Mouse (Mus musculus) limb, embryonic 13.5 days (tissue): ENCODE measurements around the gene Ppp1r15a. TPM values are rescaled to one million over a fixed set of nuclear protein-coding genes. Genes with fewer than 3 reads are reported as not detected.
A peak's percentile ranks its signal among the peaks of the same experiment; 100 is the strongest.

Source experiments
- ATAC-seq: fragments of 200-750 bp; cut with Nextera tagmentation; 2 replicates; pipeline ENCODE4 v1.8.0; 2017; ENCODE audit warnings: low read depth, moderate number of reproducible peaks, moderate TSS enrichment; ENCODE audit not compliant: low FRiP score
- H3K27ac ChIP-seq: fragments of 300-500 bp; sonication (generic); 2 replicates; pipeline ENCODE4 v1.5.1; 2015; ENCODE audit warnings: inconsistent platforms, mild to moderate bottlenecking, moderate library complexity
- H3K27me3 ChIP-seq: fragments of 300-500 bp; sonication (generic); 2 replicates; pipeline ENCODE4 v1.6.1; 2015; ENCODE audit warnings: mild to moderate bottlenecking, inconsistent platforms
- H3K36me3 ChIP-seq: fragments of 300-500 bp; sonication (generic); 2 replicates; pipeline ENCODE4 v1.6.1; 2015; ENCODE audit warnings: inconsistent platforms, mild to moderate bottlenecking, moderate library complexity
- H3K4me1 ChIP-seq: fragments of 300-500 bp; sonication (generic); 2 replicates; pipeline ENCODE4 v1.6.1; 2015; ENCODE audit warnings: inconsistent platforms
- H3K4me2 ChIP-seq: fragments of 300-500 bp; sonication (generic); replicated peaks from 2 replicates; pipeline ENCODE4 v1.6.1; 2015; ENCODE audit warnings: inconsistent platforms, mild to moderate bottlenecking, moderate library complexity
- H3K4me3 ChIP-seq: fragments of 300-500 bp; sonication (generic); 2 replicates; pipeline ENCODE4 v1.5.1; 2015; ENCODE audit warnings: moderate library complexity, mild to moderate bottlenecking, inconsistent platforms
- H3K9ac ChIP-seq: fragments of 300-500 bp; sonication (generic); 2 replicates; pipeline ENCODE4 v1.6.1; 2015; ENCODE audit warnings: mild to moderate bottlenecking, inconsistent platforms
- H3K9me3 ChIP-seq: fragments of 300-500 bp; sonication (generic); 2 replicates; pipeline ENCODE4 v1.6.1; 2016; ENCODE audit warnings: inconsistent platforms
- WGBS: fragments of 180-500 bp; shearing (Covaris S2); methylation state at CpG from one replicate; pipeline ENCODE4 v1.1.7; 2015; 5-methylcytosine and 5-hydroxymethylcytosine counted together
- polyA plus RNA-seq: library from polyadenylated mRNA; unstranded; fragments of >200 nt; fragmentation: Nextera tagmentation; extraction: Ambion mirVana; gene quantifications from 2 replicates; pipeline ENCODE4 v1.2.1, GENCODE M21; 2015

Ppp1r15a gene
- polyA plus RNA-seq, 1 experiment from 2014 or later = 28.8 TPM

DNA sequence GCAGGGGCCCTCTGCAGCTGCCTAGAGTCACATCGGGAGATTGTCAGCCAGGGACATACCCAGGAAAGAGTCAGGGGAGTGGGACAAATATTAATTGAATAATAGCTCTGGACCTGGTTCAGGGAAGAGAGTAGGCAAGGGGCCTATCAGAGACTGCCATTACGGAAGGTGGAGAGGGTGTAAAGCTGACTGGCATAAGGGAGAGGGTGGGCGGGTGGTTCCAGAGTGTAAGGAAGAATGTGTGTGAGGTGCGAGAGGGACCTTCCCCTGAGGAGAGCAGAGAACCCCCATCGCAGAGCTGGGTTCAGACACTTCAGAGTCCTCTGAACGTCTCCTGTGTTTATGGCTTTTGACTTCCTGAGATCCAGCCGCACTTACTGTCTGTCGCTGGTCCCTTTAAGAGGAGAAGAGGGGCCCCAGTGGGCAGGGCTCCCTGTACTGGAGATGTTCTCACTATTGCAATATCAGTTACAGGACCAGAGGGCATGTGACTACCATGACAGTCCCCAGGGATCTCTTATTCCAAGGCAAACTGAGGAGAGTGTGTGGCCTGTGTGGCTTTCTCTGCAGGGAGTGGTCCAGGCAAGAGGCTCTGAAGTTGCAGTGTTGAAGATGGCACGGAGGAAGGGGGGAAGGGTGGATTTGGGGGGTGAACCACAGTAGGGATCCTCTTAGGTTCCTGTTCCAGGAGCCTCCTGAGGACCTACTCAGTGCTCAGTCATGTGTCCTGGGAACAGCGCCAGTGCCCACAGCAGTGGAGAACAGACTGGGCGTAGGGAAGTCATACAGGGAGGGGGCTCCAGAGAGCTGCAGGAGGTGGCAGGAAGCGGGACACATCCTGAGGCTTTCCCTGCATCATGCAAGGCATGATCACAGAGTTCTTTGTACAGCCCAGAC lies 35.8 kb upstream of the Ppp1r15a start:
- WGBS = 44% methylated on average over 12 of the region's 12 CpGs
- no peaks in the 10 kb centered on the region for H3K9me3 ChIP-seq
- peaks cover 13% of the 10 kb centered on the region; the same call in 1 of the 2 replicates for H3K4me1 ChIP-seq
- peak overlapping the region; percentile 27; the same call in 1 of the 2 replicates for H3K4me2 ChIP-seq
- peak; percentile 56 for ATAC-seq
- H3K27me3 ChIP-seq = no peaks in the 10 kb centered on the region
- H3K27ac ChIP-seq = no peak overlapping the region
- peak overlapping the region; percentile 31; the same call in 1 of the 2 replicates for H3K9ac ChIP-seq
- no peak overlapping the region for H3K4me3 ChIP-seq
- no peaks in the 10 kb centered on the region for H3K36me3 ChIP-seq

- Histone ChIP-seq H3K9ac (peak overlapping the region; percentile 31; the same call in 1 of the 2 replicates), H3K4me1 (peaks cover 13% of the 10 kb centered on the region; the same call in 1 of the 2 replicates), H3K27me3 (no peaks in the 10 kb centered on the region), H3K4me3 (peak overlapping the region; percentile 10; the same call in 1 of the 2 replicates), H3K36me3 (no peaks in the 10 kb centered on the region), H3K9me3 (no peaks in the 10 kb centered on the region), H3K4me2 (peak overlapping the region; percentile 27; the same call in 1 of the 2 replicates), H3K27ac (no peak overlapping the region)
- ATAC-seq = peak; percentile 70; the same call in 1 of the 2 replicates
- WGBS = 24% methylated on average over 17 of the region's 17 CpGs
These were observed 35.0 kb upstream of the Ppp1r15a start for GRCm38 (mm10) chr7:45560843-45561623.

GRCm38 (mm10) chr7:45560241-45560640 lies 34.2 kb upstream of the Ppp1r15a start:
- ATAC-seq = no peak
- no peak overlapping the region for H3K27ac ChIP-seq
- no peaks in the 10 kb centered on the region for H3K9me3 ChIP-seq
- WGBS = 87% methylated on average over 7 of the region's 7 CpGs
- no peaks in the 10 kb centered on the region for H3K27me3 ChIP-seq
- peaks cover 13% of the 10 kb centered on the region; the same call in 1 of the 2 replicates for H3K4me1 ChIP-seq
- no peak overlapping the region for H3K4me3 ChIP-seq
- no peaks in the 10 kb centered on the region for H3K36me3 ChIP-seq
- H3K4me2 ChIP-seq = no peak overlapping the region
- H3K9ac ChIP-seq = no peak overlapping the region

- no peaks in the 10 kb centered on the region for H3K9me3 ChIP-seq
These were observed 32.8 kb upstream of the Ppp1r15a start for GRCm38 (mm10) chr7:45558907-45559306.

DNA sequence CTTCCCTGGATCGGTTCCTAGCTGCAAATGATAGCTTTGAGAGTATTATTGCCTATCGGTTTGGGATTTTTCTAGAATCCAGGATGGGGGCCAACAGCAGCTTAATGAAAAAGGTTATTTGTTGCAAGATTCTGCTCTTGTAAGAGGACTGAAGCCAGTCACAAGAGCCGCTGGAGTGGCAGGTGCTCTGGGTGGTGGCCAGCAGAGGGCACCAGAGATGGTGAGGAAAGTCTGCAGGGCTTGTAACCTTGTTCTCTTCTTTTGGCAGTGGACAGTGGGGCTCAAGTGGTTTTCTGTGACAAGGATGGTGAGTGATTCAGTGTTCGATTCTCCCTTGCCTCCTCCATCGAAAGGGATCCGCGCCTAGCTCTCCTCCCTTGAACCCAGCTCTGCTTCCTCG lies 29.7 kb upstream of the Ppp1r15a start:
- no peak overlapping the region for H3K27ac ChIP-seq
- H3K9ac ChIP-seq = no peak overlapping the region
- H3K4me3 ChIP-seq = no peak overlapping the region
- H3K36me3 ChIP-seq = no peaks in the 10 kb centered on the region
- no peaks in the 10 kb centered on the region for H3K27me3 ChIP-seq
- no peak; the same call in 1 of the 2 replicates for ATAC-seq
- WGBS = 27% methylated on average over 8 of the region's 8 CpGs
- H3K4me2 ChIP-seq = no peak overlapping the region
- no peaks in the 10 kb centered on the region for H3K9me3 ChIP-seq
- 0 out of 2 replicates have a peak, but pooled peaks cover under 1% of the 10 kb centered on the region for H3K4me1 ChIP-seq

More at GRCm38 (mm10) chr7:45558907-45559306, 32.8 kb upstream of the Ppp1r15a start:
- Histone ChIP-seq H3K36me3 (no peaks in the 10 kb centered on the region), H3K4me3 (no peak overlapping the region), H3K4me2 (no peak overlapping the region), H3K4me1 (peaks cover 13% of the 10 kb centered on the region; the same call in 1 of the 2 replicates), H3K27ac (no peak overlapping the region), H3K27me3 (no peaks in the 10 kb centered on the region), H3K9ac (no peak overlapping the region)
- no peak for ATAC-seq
- WGBS = 52% methylated on average over 6 of the region's 6 CpGs

GRCm38 (mm10) chr7:45554744-45555143 lies 28.7 kb upstream of the Ppp1r15a start, which contains the start of gene Hsd17b14:
Hsd17b14 (plus strand) TSS chr7:45554893.
- Histone ChIP-seq H3K4me2 (no peak within 1 kb of the TSS), H3K9ac (0 out of 2 replicates have a peak within 1 kb of the TSS, but pooled peaks have one; percentile 2), H3K4me3 (no peak within 1 kb of the TSS), H3K4me1 (no peaks in the 10 kb centered on the region), H3K36me3 (no peaks in the 10 kb centered on the region), H3K27ac (no peak within 1 kb of the TSS), H3K27me3 (no peaks in the 10 kb centered on the region), H3K9me3 (no peaks in the 10 kb centered on the region)
- no peak for ATAC-seq
- WGBS = 26% methylated on average over 8 of the region's 8 CpGs

GRCm38 (mm10) chr7:45553990-45554389 lies 27.9 kb upstream of the Ppp1r15a start:
- H3K27ac ChIP-seq = no peak overlapping the region
- no peak overlapping the region for H3K4me2 ChIP-seq
- no peaks in the 10 kb centered on the region for H3K4me1 ChIP-seq
- H3K36me3 ChIP-seq = no peaks in the 10 kb centered on the region
- H3K4me3 ChIP-seq = no peak overlapping the region
- no peak overlapping the region for H3K9ac ChIP-seq
- H3K9me3 ChIP-seq = no peaks in the 10 kb centered on the region
- no peak for ATAC-seq
- WGBS = 94% methylated on average over 2 of the region's 2 CpGs
- H3K27me3 ChIP-seq = no peaks in the 10 kb centered on the region

DNA sequence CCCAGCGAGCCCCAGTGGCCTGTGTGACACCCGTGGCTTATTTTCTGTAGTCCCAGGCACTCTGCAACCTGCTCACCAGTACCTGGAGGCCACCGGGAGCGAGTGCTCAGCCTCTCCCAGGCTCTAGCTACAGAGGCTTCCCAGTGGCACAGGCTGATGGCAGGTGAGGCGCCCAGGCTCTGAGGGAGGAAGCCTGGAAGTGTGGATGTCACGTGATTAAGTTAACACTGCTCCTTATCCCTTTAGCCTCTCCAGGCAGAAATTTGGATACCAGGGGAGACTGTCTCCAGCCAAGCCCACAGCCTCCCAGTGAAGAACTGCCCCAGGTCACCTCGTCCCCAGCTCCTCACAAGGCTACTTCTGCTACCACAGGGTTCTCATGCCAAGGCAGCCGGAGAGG lies 27.5 kb upstream of the Ppp1r15a start:
- no peaks in the 10 kb centered on the region for H3K9me3 ChIP-seq
- no peak overlapping the region for H3K4me2 ChIP-seq
- WGBS = 55% methylated on average over 8 of the region's 8 CpGs
- no peaks in the 10 kb centered on the region for H3K4me1 ChIP-seq
- H3K4me3 ChIP-seq = no peak overlapping the region
- no peaks in the 10 kb centered on the region for H3K27me3 ChIP-seq
- H3K27ac ChIP-seq = no peak overlapping the region
- no peak overlapping the region for H3K9ac ChIP-seq
- no peak for ATAC-seq
- no peaks in the 10 kb centered on the region for H3K36me3 ChIP-seq

GRCm38 (mm10) chr7:45551512-45551883 lies 25.4 kb upstream of the Ppp1r15a start:
- H3K27me3 ChIP-seq = no peaks in the 10 kb centered on the region
- H3K27ac ChIP-seq = no peak overlapping the region
- no peak overlapping the region for H3K4me3 ChIP-seq
- H3K4me1 ChIP-seq = no peaks in the 10 kb centered on the region
- no peak overlapping the region for H3K4me2 ChIP-seq
- no peak for ATAC-seq
- no peaks in the 10 kb centered on the region for H3K9me3 ChIP-seq
- H3K9ac ChIP-seq = no peak overlapping the region
- H3K36me3 ChIP-seq = no peaks in the 10 kb centered on the region
- 80% methylated on average over 8 of the region's 8 CpGs for WGBS

- no peak for ATAC-seq
- WGBS = 78% methylated on average over 11 of the region's 11 CpGs
- Histone ChIP-seq H3K36me3 (no peaks in the 10 kb centered on the region), H3K9me3 (no peaks in the 10 kb centered on the region), H3K9ac (no peak overlapping the region), H3K27ac (no peak overlapping the region), H3K4me3 (no peak overlapping the region), H3K4me2 (no peak overlapping the region), H3K4me1 (no peaks in the 10 kb centered on the region), H3K27me3 (no peaks in the 10 kb centered on the region)
These were observed 24.9 kb upstream of the Ppp1r15a start for GRCm38 (mm10) chr7:45550821-45551511.

DNA sequence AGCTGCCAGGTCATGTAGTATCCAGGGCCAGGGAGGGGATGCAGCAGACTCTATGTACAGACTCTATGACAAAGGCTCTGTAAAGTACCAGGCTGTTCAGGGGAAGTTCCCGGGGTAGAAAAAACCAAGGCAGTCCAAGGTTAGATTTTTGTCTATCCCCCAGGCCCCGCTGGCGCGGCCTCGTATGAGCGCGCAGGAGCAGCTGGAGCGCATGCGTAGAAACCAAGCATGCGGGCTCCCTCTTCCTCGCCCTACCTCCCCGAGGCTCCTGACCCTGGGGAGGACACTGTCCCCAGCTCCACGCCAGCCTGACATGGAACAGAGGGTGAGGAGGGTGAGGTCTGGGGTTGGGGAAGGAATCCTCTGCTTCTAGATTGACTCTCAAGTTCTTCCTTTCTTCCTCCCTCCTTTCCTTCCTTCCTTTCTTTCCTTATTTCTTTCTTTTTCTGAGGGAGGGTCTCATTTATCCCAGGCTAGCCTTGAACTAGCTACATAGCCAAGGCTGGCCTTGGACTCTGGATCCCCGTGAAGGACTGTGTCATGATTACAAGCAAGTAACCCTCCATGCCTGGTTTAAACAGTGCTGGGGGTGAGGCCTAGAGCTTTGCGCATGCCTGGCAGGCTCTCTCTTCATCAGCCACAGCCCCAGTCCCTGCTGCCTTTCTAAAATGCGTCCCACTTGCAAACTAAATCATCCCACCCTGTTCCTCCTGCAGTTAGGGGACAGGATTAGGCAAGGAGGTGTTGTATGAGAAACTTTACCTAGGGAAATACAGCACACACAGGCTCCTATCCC lies 23.8 kb upstream of the Ppp1r15a start:
- H3K9me3 ChIP-seq = no peaks in the 10 kb centered on the region
- H3K27ac ChIP-seq = no peak overlapping the region
- no peak for ATAC-seq
- no peak overlapping the region for H3K4me3 ChIP-seq
- peak overlapping the region; percentile 8; the same call in 1 of the 2 replicates for H3K9ac ChIP-seq
- H3K27me3 ChIP-seq = no peaks in the 10 kb centered on the region
- H3K36me3 ChIP-seq = no peaks in the 10 kb centered on the region
- no peaks in the 10 kb centered on the region for H3K4me1 ChIP-seq
- 87% methylated on average over 16 of the region's 16 CpGs for WGBS
- no peak overlapping the region for H3K4me2 ChIP-seq
